Comparison of ENCODE assay signal across 11 mouse cellular contexts in the genomic region with DNA sequence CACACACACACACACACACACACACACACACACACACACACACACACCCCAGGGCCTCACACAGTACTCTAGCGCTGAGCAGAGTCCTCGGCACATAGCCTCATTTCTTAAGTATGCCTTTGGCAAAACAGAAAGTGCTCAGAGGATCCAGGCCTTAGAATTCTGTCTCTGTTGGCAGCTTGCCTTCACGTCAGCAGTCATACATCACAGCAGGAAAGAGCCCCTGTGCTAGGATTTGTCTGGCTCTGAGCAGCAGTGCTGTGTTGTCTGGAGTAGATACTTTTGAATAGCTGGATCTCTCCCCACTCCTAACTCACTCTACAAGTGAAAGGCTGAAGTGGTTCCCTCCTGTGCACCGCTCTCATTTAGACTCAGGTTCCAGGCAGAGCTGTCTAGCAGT. TPM values are rescaled to one million over a fixed set of nuclear protein-coding genes. Genes with fewer than 3 reads are reported as not detected.
DNase-seq lines count a peak whose midpoint lies in the region; ATAC-seq and TF ChIP-seq lines count a peak whose summit lies in the region.
"Had no signal": no experiment of that assay in that cellular context is flagged by ENCODE, and none has a peak within 500 bp of the region (broad histone marks: within the 10 kb centered on the region; RNA-seq: fewer than 3 reads in every experiment).

No protein-coding gene starts in this region.

- H3K4me2 ChIP-seq in heart, embryonic 12.5 days = no peak overlapping the region
- no peak overlapping the region for H3K4me2 ChIP-seq in lung, postnatal 0 days (replicated peaks; ENCODE audit: low read depth, low read length)

- H3K4me1 ChIP-seq in heart, embryonic 12.5 days (replicated peaks) = peaks cover 33% of the 10 kb centered on the region
- 0 out of 2 replicates have a peak, but pooled peaks cover 8% of the 10 kb centered on the region for H3K4me1 ChIP-seq in lung, postnatal 0 days (ENCODE audit: insufficient read depth, low read depth, low read length)

- no peak for ATAC-seq in heart, embryonic 12.5 days (ENCODE audit: insufficient number of reproducible peaks, low FRiP score)
- ATAC-seq in lung, postnatal 0 days = no peak

- intact Hi-C loops in left cerebral cortex, postnatal 10 days (cut with DNase I) = no loop called here
- intact Hi-C loops in left cerebral cortex, adult 2 months (cut with DNase I) = no loop called here

- no peak for TF ChIP-seq EP300 in lung, postnatal 0 days (IDR thresholded peaks at IDR 0.05)

- H3K36me3 ChIP-seq in heart, embryonic 12.5 days = peaks cover 68% of the 10 kb centered on the region
- peaks cover 29% of the 10 kb centered on the region; the same call in 1 of the 2 replicates for H3K36me3 ChIP-seq in lung, postnatal 0 days (ENCODE audit: insufficient read depth, low read length)

- H3K4me3 ChIP-seq in heart, embryonic 12.5 days = no peak overlapping the region
- H3K4me3 ChIP-seq in left cerebral cortex, adult 2 months = no peak overlapping the region
- H3K4me3 ChIP-seq in lung, postnatal 0 days (ENCODE audit: low read depth, low read length) = no peak overlapping the region

- H3K9ac ChIP-seq in heart, embryonic 12.5 days = no peak overlapping the region
- H3K9ac ChIP-seq in lung, postnatal 0 days (replicated peaks; ENCODE audit: low read depth) = no peak overlapping the region

- H3K27me3 ChIP-seq in heart, embryonic 12.5 days (replicated peaks) = no peaks in the 10 kb centered on the region
- H3K27me3 ChIP-seq in lung, postnatal 0 days (replicated peaks; ENCODE audit: insufficient read depth, low read length) = no peaks in the 10 kb centered on the region
- H3K27me3 ChIP-seq: CH12.LX had no signal

- peak overlapping the region; percentile 22; the same call in 1 of the 2 replicates for H3K27ac ChIP-seq in heart, embryonic 12.5 days (ENCODE audit: poor library complexity, severe bottlenecking)
- H3K27ac ChIP-seq in left cerebral cortex, adult 2 months = no peak overlapping the region
- no peak overlapping the region for H3K27ac ChIP-seq in lung, postnatal 0 days (ENCODE audit: low read length)

- WGBS in heart, embryonic 12.5 days = 68% methylated on average over 4 of the region's 4 CpGs
- 73% methylated on average over 4 of the region's 4 CpGs for WGBS in lung, postnatal 0 days

- no peak for TF ChIP-seq CTCF in left cerebral cortex, adult 2 months (IDR thresholded peaks at IDR 0.05)
- no peak for TF ChIP-seq CTCF in lung, postnatal 0 days (IDR thresholded peaks at IDR 0.05)

- no peaks in the 10 kb centered on the region for H3K9me3 ChIP-seq in heart, embryonic 12.5 days (replicated peaks)
- H3K9me3 ChIP-seq in lung, postnatal 0 days (ENCODE audit: low read length) = no peaks in the 10 kb centered on the region

- no peak for DNase-seq in heart, adult 11 months
- DNase-seq in left cerebral cortex, postnatal 10 days (ENCODE audit: extremely low spot score in 1 of 2, low spot score in 2 of 2) = peak; percentile 24 to 56
- no peak for DNase-seq in left cerebral cortex, adult 2 months (ENCODE audit: extremely low spot score in 1 of 2, low spot score in 2 of 2)
- peak; percentile 46 for DNase-seq in Muller cell, postnatal 12 days (ENCODE audit: inconsistent ontology term)
- DNase-seq in lung, postnatal 0 days (ENCODE audit: low spot score) = peak; percentile 49
- DNase-seq in retina, embryonic 14.5 days (ENCODE audit: low spot score) = no peak
- DNase-seq in cerebellum, adult 11 months = no peak
- DNase-seq: adrenal gland, postnatal 36 days; gastrocnemius, postnatal 10 days had no signal

RNA-seq across cellular contexts. Expression of a gene that starts 36.4 kb away (rescaled TPM):
- polyA plus RNA-seq in heart, embryonic 12.5 days (2016; fragmentation: Nextera tagmentation; extraction: Ambion mirVana) = 1.3 and 1.7 TPM in 2 replicates
- total RNA-seq in left cerebral cortex, postnatal 10 days (2021) = 10 to 100 TPM; 22.7 to 27.0 TPM
- 10 to 100 TPM; 18.4 to 19.4 TPM for total RNA-seq in left cerebral cortex, adult 2 months (2021)
- polyA plus RNA-seq in lung, postnatal 0 days (2015; fragmentation: Nextera tagmentation; extraction: Ambion mirVana) = 3.3 and 4.2 TPM in 2 replicates

Comparison
In these comparisons a context has a peak if more than half of its experiments do, and no peak if none do; other contexts are left out.
1. DNase-seq: peak in left cerebral cortex, postnatal 10 days (2 of 2), Muller cell, postnatal 12 days (single experiment) and lung, postnatal 0 days (single experiment); none in heart, adult 11 months (single experiment), left cerebral cortex, adult 2 months (0 of 2), retina, embryonic 14.5 days (single experiment) and cerebellum, adult 11 months (single experiment).